Mouse (Mus musculus) heart, postnatal 0 days (tissue): ENCODE data around the gene Gm17409. TPM values are rescaled to one million over a fixed set of nuclear protein-coding genes. Genes with fewer than 3 reads are reported as not detected.

Experiments
- ATAC-seq: fragments of 200-750 bp; cut with Nextera tagmentation; 2 replicates; pipeline ENCODE4 v1.8.0; 2017; ENCODE audit warnings: low read depth, moderate number of reproducible peaks, moderate library complexity; ENCODE audit not compliant: insufficient read depth
- DNase-seq: peaks from one replicate; pipeline ENCODE4 v3.0.0-alpha.2; 2016; ENCODE audit warnings: low spot score
- H3K27ac ChIP-seq: fragments of 300-500 bp; sonication (generic); 2 replicates; pipeline ENCODE4 v1.5.1; 2014; ENCODE audit warnings: low read depth, mild to moderate bottlenecking
- H3K27me3 ChIP-seq: fragments of 300-500 bp; sonication (generic); 2 replicates; pipeline ENCODE4 v1.6.1; 2014; ENCODE audit warnings: low read length, mixed read lengths; ENCODE audit not compliant: control insufficient read depth, insufficient read depth
- H3K36me3 ChIP-seq: fragments of 300-500 bp; sonication (generic); replicated peaks from 2 replicates; pipeline ENCODE4 v1.6.1; 2014; ENCODE audit warnings: low read length, mixed read lengths; ENCODE audit not compliant: control insufficient read depth, insufficient read depth
- H3K4me1 ChIP-seq: fragments of 300-500 bp; sonication (generic); 2 replicates; pipeline ENCODE4 v1.6.1; 2014; ENCODE audit warnings: antibody characterized with exemption; ENCODE audit not compliant: control insufficient read depth, insufficient read depth
- H3K4me2 ChIP-seq: fragments of 300-500 bp; sonication (generic); 2 replicates; pipeline ENCODE4 v1.6.1; 2014; ENCODE audit warnings: low read depth, mild to moderate bottlenecking, low read length, moderate library complexity
- H3K4me3 ChIP-seq: fragments of 300-500 bp; sonication (generic); 2 replicates; pipeline ENCODE4 v1.5.1; 2014; ENCODE audit warnings: low read depth, low read length
- H3K9ac ChIP-seq: fragments of 300-500 bp; sonication (generic); replicated peaks from 2 replicates; pipeline ENCODE4 v1.6.1; 2014; ENCODE audit warnings: low read depth, low read length, mixed read lengths
- H3K9me3 ChIP-seq: fragments of 300-500 bp; sonication (generic); replicated peaks from 2 replicates; pipeline ENCODE4 v1.6.1; 2016; ENCODE audit warnings: low read length; ENCODE audit not compliant: control insufficient read depth
- CTCF ChIP-seq: IDR thresholded peaks from 2 replicates; pipeline ENCODE4 v1.5.1; 2016; ENCODE audit warnings: antibody characterized with exemption, control low read depth, low read depth
- EP300 ChIP-seq: IDR thresholded peaks from 2 replicates; pipeline ENCODE4 v1.6.1; 2016; ENCODE audit warnings: antibody characterized with exemption, low read depth
- WGBS: fragments of 180-500 bp; shearing (Covaris S2); extraction: QIAGEN DNeasy Blood & Tissue Kit; methylation state at CpG from one replicate; pipeline ENCODE4 v1.1.7; 2014; 5-methylcytosine and 5-hydroxymethylcytosine counted together
- polyA plus RNA-seq: library from polyadenylated mRNA; unstranded; fragments of >200 nt; fragmentation: Nextera tagmentation; extraction: Ambion mirVana; gene quantifications from 2 replicates; pipeline ENCODE4 v1.2.1, GENCODE M21; 2015
- total RNA-seq: library from RNA; depleted of rRNA; stranded (reverse); fragments of >200 nt; gene quantifications from 2 replicates; pipeline ENCODE4 v1.2.3, GENCODE M21; 2014; ENCODE audit warnings: low replicate concordance

Gene Gm17409
- total and polyA plus RNA-seq, 2 experiments from 2014 or later = not detected

GRCm38 (mm10) chr2:58484284-58484965 is 14.5 kb downstream of the Gm17409 start:
- no peaks in the 10 kb centered on the region for H3K9me3 ChIP-seq
- peaks cover 47% of the 10 kb centered on the region for H3K4me1 ChIP-seq
- no peak overlapping the region for H3K4me3 ChIP-seq
- no peak for DNase-seq
- H3K9ac ChIP-seq = no peak overlapping the region
- peak overlapping the region; percentile 37 for H3K27ac ChIP-seq
- TF ChIP-seq CTCF (no peak), EP300 (no peak)
- 0 out of 2 replicates have a peak, but pooled peaks cover 3% of the 10 kb centered on the region for H3K36me3 ChIP-seq
- no peaks in the 10 kb centered on the region for H3K27me3 ChIP-seq
- H3K4me2 ChIP-seq = no peak overlapping the region
- no peak for ATAC-seq
- WGBS = 25% methylated on average over 7 of the region's 7 CpGs

- 15% methylated on average over 4 of the region's 4 CpGs for WGBS
Observed at GRCm38 (mm10) chr2:58485152-58485551, 15.2 kb downstream of the Gm17409 start.

GRCm38 (mm10) chr2:58485683-58486082 is 15.8 kb downstream of the Gm17409 start:
- H3K9ac ChIP-seq = no peak overlapping the region
- no peaks in the 10 kb centered on the region for H3K9me3 ChIP-seq
- no peaks in the 10 kb centered on the region for H3K27me3 ChIP-seq
- no peak overlapping the region for H3K4me3 ChIP-seq
- 64% methylated on average over 3 of the region's 3 CpGs for WGBS
- H3K4me1 ChIP-seq = peaks cover 57% of the 10 kb centered on the region
- no peak for TF ChIP-seq EP300
- no peak for TF ChIP-seq CTCF
- 0 out of 2 replicates have a peak, but pooled peaks cover 3% of the 10 kb centered on the region for H3K36me3 ChIP-seq
- no peak for DNase-seq
- no peak overlapping the region for H3K4me2 ChIP-seq
- ATAC-seq = no peak
- no peak overlapping the region for H3K27ac ChIP-seq

More at GRCm38 (mm10) chr2:58485152-58485551, 15.2 kb downstream of the Gm17409 start:
- H3K9me3 ChIP-seq = no peaks in the 10 kb centered on the region
- H3K4me1 ChIP-seq = peaks cover 55% of the 10 kb centered on the region
- 0 out of 2 replicates have a peak, but pooled peaks cover 3% of the 10 kb centered on the region for H3K36me3 ChIP-seq
- ATAC-seq = no peak
- H3K4me3 ChIP-seq = no peak overlapping the region
- peak overlapping the region; percentile 37; the same call in 1 of the 2 replicates for H3K27ac ChIP-seq
- TF ChIP-seq EP300 (no peak), CTCF (no peak)
- no peak for DNase-seq
- no peaks in the 10 kb centered on the region for H3K27me3 ChIP-seq
- no peak overlapping the region for H3K9ac ChIP-seq
- H3K4me2 ChIP-seq = no peak overlapping the region

GRCm38 (mm10) chr2:58486441-58487278 is 16.7 kb downstream of the Gm17409 start:
- H3K4me2 ChIP-seq = no peak overlapping the region
- no peak overlapping the region for H3K4me3 ChIP-seq
- no peak overlapping the region for H3K9ac ChIP-seq
- H3K9me3 ChIP-seq = no peaks in the 10 kb centered on the region
- DNase-seq (no peak), ATAC-seq (no peak)
- H3K36me3 ChIP-seq = 0 out of 2 replicates have a peak, but pooled peaks cover 3% of the 10 kb centered on the region
- H3K4me1 ChIP-seq = peaks cover 57% of the 10 kb centered on the region
- H3K27ac ChIP-seq = peak overlapping the region; percentile 47; the same call in 1 of the 2 replicates
- H3K27me3 ChIP-seq = no peaks in the 10 kb centered on the region
- TF ChIP-seq EP300 = no peak
- TF ChIP-seq CTCF = no peak
- WGBS = 71% methylated on average over 14 of the region's 14 CpGs

- Histone ChIP-seq H3K36me3 (0 out of 2 replicates have a peak, but pooled peaks cover 3% of the 10 kb centered on the region), H3K4me2 (no peak overlapping the region), H3K9me3 (no peaks in the 10 kb centered on the region), H3K4me3 (no peak overlapping the region), H3K27me3 (no peaks in the 10 kb centered on the region), H3K9ac (no peak overlapping the region), H3K4me1 (peaks cover 57% of the 10 kb centered on the region), H3K27ac (peak overlapping the region; percentile 47; the same call in 1 of the 2 replicates)
- TF ChIP-seq EP300 (no peak), CTCF (no peak)
- no peak for ATAC-seq
- DNase-seq = no peak
- WGBS = 53% methylated on average over 3 of the region's 3 CpGs
Observed at GRCm38 (mm10) chr2:58487279-58487560, 17.3 kb downstream of the Gm17409 start.
